Mouse (Mus musculus) spleen, embryonic (tissue): ENCODE data around the gene Spout1.
"Not testable (repeated sequence)": the region's sequence is repeated elsewhere in the genome, so short reads cannot be mapped to it uniquely, and the experiment has no call there.

Source experiments
- CTCF ChIA-PET: fragments of 350-600 bp; sonication (Branson Sonifier 250); formaldehyde crosslinking; loops from one replicate; lab custom pipeline; 2022; lab: Charles Lee

Gene Spout1

GRCm38 (mm10) chr2:30178711-30179110 is 452 bp upstream of the Spout1 start:
- CTCF ChIA-PET = interaction anchor here (1.1 kb wide), 2 partner anchors 44 to 94 kb away, joined by 3 read pairs; no protein-coding TSS in a partner anchor

DNA sequence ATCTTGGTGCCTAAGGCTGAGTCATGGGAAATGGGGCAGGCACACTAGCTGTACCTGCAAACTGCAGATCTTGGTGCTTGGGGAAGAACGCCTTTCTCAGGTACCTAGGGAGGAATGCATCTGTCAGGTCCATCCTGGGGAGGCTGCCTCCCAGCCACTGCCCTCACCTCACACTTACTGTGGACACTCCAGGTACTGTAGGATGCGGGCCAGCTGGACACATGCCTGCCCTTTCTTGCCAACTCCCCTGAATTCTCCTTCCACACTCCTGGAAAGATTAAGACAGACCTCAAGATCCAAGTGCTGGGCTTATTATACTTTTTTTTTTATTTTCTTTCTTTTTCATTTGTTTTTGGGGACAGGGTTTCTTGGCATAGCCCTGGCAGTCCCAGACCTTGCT is 1.7 kb downstream of the Spout1 start:
- CTCF ChIA-PET = interaction anchor here (0.7 kb wide), 1 partner anchor 32 kb away, joined by 3 read pairs; no protein-coding TSS in a partner anchor

DNA sequence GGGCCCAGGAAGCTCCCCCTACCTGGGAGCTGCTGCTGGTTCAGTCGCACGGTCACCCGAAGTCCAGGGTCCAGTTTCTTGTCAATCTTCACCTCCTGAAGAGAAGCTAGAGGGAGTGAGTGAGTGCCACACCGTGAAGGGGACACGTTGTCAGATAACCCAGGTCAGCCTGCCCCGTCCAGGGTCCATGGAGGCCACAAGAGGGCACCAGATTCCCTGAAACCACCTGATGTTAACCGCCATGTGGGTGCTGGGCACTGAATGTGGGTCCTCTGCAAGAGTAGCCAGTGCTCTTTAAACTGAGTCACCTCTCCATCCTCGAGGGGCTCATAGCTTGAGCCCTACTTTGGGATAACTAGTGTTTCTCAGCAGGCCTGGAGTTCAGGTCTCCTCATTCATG is 2.4 kb downstream of the Spout1 start:
- CTCF ChIA-PET = interaction anchor here (0.7 kb wide), 1 partner anchor 33 kb away, joined by 3 read pairs; no protein-coding TSS in a partner anchor

DNA sequence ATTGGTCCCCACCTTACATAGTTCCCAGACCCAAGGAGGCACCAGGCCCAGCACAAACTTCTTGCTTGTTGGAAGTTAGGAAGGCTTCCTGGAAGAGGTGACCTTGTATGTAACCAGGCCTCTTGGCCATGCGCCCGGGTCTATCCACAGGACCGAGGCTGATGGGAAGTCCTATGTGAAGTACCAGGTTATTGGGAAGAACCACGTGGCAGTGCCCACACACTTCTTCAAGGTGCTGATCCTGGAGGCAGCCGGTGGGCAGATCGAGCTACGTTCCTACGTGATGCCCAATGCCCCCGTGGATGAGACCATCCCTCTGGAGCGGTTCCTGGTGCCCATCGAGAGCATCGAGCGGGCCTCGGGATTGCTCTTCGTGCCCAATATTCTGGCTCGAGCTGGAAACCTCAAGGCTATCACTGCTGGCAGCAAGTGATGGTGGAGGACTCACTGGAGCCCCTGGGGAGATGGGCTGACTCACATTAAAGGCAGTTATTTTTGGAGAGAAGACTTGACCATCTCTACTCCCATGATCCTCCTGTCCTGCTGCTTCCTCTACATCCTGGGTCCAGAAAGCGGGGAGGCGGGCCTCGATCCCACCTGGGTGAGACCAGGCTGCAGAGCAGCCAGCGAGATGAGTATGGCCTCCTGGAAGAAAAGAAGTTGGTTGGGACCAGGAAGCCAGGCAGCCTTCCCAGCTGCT is 4.6 kb downstream of the Spout1 start:
- CTCF ChIA-PET = no interaction called here

DNA sequence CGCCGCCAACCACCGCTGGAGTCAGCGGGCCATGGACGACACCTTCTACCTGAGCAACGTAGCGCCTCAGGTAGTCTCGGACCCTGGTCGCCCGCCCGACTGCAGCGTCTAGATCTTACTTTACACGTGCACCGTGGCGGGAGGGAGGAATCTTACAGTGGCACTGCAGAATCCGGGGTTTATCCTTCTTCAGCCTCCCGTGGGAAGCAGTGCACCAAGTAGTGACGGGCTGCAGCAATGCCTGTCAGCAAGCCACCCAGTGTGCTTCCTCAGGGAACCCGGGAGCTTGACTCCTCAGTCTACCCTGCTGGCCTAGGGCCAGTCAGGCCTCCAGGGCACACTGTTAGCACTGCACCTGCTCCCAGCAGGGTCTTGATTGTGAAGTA is 6.3 kb downstream of the Spout1 start:
- CTCF ChIA-PET = interaction anchor here (0.6 kb wide), 1 partner anchor 10 kb away, joined by 10 read pairs; no protein-coding TSS in a partner anchor

DNA sequence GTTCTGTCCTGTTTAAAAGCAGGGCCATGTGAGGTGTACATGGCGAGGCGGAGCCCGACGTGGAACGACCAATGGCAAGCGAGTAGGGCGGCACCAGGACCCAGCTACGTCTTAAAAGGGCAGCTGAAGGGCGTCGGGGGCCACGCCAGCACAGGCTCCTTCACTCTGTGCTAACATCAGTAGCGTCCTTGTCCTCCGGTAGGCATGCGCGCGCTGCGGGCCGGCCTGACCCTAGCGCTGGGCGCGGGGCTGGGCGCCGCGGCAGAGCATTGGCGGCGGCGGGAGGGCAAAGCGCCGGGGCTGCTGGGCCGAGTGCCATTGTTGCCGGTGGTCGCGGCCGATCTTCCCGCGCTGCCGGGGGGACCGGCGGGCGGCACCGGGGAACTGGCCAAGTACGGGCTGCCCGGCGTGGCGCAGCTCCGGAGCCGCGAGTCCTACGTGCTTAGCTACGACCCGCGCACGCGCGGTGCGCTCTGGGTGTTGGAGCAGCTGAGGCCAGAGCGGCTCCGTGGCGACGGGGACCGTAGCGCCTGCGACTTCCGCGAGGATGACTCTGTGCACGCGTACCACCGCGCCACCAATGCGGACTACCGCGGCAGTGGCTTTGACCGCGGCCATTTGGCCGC is 6.8 kb downstream of the Spout1 start, which contains the start of gene Endog:
TSS of gene Endog (plus strand) at position 123 of the 626 bp plus-strand sequence.
- CTCF ChIA-PET = no interaction called here

- CTCF ChIA-PET = no interaction called here
Observed at GRCm38 (mm10) chr2:30166677-30167076, 11.6 kb downstream of the Spout1 start.

DNA sequence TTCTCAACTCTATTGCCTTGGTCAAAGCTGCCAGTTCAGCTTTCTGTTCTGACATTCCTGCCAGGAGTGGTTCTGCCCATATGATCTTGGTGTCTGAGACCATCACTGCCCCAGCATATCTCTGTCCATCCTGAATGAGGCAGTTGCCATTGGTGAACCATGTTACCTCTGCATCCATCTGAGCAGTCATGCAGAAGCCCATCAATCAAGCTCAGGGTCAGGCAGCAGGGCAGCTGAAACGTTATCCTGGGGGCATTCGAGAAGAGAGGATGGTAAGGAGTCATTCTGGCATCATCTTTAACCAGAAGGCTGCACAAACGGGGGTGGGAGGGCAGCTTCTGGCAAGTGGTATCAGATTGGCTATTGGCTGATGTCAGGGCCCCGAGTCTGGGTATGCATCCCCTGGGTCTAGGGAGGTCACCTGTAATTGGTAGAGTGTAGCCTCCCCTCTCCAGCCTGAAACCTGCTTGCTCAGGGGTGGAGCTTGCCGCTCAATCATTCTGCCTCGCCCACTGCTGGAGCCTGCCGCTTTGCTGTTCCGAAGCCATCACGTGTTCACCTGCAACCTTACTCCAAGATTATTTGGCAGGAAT is 13.8 kb downstream of the Spout1 start:
- CTCF ChIA-PET = no interaction called here

- CTCF ChIA-PET = interaction anchor here (0.6 to 1.3 kb wide), 7 partner anchors 10 to 63 kb away, joined by 3 to 10 read pairs (median 3); no protein-coding TSS in a partner anchor
Observed at GRCm38 (mm10) chr2:30161809-30162208, 16.4 kb downstream of the Spout1 start.

DNA sequence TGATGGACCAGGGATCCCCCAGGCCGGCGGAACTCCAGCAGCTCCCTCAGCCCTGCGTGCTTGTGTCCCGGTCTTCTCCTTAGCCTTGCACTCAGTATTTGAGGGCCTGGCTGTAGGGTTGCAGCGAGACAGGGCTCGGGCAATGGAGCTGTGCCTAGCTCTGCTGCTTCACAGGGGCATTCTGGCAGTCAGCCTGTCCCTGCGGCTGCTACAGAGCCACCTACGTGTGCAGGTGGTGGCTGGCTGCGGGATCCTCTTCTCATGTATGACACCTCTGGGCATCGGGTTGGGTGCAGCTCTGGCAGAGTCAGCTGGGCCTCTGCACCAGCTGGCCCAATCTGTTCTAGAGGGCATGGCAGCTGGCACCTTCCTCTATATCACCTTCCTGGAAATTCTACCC is 18.4 kb downstream of the Spout1 start:
- CTCF ChIA-PET = not testable (repeated sequence)

DNA sequence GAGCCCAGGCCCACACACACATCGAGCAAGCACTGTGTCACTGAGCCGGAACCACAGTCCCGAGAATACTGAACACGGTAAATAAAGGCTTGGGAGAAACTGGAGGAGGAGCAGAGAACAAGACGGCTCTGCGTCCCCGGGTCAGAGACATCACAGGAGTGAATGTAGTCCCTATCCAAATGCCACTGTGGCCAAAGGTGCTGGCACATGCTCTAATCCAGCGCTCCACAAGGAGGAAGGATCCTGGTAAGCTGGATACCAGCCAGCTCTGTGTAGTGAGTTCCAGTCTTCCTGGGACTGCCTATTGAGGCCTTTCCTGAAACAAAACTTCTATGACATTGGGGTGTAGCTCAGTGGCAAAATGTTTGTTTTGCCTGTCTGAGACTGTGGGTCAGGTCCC is 25.6 kb downstream of the Spout1 start:
- CTCF ChIA-PET = no interaction called here

DNA sequence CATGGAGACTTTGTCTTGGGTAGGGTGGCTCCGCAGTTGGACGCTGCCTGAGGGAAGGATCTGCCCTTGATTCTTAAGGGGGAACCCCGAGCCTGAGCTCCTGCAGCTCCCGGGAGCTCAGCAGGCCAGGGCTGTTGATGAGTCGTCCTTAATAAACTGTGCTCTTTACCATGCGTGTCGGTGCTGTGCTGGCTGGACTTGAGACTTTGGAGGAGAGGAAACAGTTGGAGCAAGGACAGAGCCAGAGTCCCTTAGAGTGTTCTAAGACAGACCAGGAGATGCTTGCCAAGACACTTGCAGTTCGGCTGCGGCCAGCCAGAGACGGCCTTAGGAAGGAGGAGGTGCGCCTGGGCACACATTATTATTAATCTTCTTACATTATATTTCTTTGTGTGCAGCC is 26.4 kb downstream of the Spout1 start:
- CTCF ChIA-PET = no interaction called here

- CTCF ChIA-PET = no interaction called here
Observed at GRCm38 (mm10) chr2:30147466-30147865, 30.8 kb downstream of the Spout1 start.

- CTCF ChIA-PET = no interaction called here
Observed at GRCm38 (mm10) chr2:30144436-30144835, 33.8 kb downstream of the Spout1 start.

- CTCF ChIA-PET = not testable (repeated sequence)
Observed at GRCm38 (mm10) chr2:30140021-30140420, 38.2 kb downstream of the Spout1 start.

DNA sequence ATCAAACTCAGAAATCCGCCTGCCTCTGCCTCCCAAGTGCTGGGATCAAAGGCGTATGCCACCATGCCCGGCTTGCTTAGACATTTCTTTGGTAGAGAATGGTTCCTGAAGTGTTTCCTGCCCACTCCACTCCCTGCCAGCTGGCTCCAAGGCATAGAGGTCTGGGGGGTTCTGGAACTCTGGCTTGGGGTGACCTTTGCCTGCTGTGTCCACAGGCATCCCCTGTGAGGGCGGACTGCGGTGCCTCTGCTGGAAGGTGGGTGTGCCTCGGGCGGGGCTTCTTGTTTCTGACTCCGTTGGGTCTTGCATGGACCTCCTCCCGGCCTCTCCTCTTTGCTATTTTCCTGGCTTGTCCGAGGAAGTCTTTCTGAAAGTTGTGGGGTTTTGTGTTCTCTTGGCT is 41.8 kb downstream of the Spout1 start:
- CTCF ChIA-PET = no interaction called here

DNA sequence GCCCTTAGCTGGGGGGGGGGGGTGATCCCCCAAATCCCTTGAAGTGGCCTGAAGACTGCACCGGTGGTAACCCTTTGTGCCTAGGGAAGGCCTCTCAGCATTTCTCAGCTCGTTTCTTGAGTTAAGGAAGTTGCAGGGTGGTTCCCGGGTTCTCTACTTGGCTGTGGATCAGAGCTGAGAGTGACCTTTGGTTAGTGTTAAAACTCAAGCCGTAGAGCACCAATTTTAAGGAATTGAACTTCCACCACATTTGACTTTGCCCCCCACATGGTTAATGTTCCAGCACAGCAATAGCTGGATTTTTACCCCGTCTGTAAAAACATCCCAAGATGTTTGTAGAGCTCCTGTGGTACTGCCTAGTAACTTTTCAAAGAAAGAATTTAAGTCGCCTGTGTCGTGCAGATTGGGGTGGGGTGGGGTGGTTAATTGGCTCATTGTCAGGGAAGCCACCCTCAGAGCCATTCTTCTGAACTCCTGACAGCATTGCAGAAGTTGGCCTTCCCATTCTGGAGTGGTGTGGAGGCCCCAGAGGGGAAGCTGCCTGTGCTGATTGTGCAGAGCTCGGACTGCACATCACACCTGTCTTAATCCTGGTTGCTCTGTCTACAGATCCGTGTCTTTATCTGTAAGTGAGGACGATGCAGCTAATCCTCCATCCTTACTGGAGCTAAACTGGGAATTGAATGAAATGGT is 43.2 kb downstream of the Spout1 start:
- CTCF ChIA-PET = interaction anchor here (0.8 kb wide), 2 partner anchors 16 to 43 kb away, joined by 3 to 5 read pairs; partner anchors contain the start of gene Spout1

- CTCF ChIA-PET = interaction anchor here (0.6 to 0.9 kb wide), 3 partner anchors 27 to 76 kb away, joined by 3 to 4 read pairs (median 4); partner anchors contain the start of gene Spout1
Observed at GRCm38 (mm10) chr2:30134378-30134711, 43.9 kb downstream of the Spout1 start.

DNA sequence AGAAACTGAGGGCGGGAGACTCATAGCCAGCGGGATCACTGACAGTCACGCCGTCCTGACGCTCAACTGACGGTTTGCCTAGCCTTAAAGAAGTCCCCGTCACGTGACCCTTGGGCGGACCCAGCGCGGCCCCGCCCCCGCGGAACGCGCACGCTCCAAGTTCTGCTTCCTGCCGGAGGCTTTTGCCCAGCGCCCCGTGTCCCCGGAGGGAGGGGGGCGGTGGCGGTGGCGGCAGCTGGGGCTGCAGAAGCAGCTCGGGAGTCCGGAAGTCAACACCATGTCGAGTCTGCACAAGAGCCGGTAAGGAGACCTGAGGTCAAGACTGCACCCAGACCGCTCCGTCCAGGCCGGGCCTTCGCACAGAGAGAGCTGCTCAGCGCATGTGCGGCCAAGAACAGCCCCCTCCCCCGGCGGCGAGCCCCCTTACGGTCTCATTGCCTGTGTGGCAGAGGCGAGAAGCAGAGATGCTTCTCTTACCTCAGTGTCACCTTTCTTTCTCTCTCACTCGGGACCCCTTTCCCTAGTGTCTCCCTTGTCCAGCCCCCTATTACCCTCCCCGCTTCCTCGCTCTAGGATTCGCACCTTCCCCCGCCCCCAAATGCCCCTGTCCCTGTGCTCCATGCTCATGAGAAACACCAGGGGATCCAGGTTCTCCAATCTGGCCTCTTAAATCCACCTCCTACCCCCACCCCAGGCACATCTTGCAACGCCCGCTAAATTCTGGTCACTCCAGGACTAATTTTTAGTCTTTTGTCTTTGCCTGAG is 44.5 kb downstream of the Spout1 start, which contains the start of gene Tbc1d13:
TSS of gene Tbc1d13 (plus strand) at position 134 of the 765 bp plus-strand sequence.
- CTCF ChIA-PET = interaction anchor here (0.6 to 0.9 kb wide), 3 partner anchors 28 to 76 kb away, joined by 3 to 4 read pairs (median 4); partner anchors contain the start of gene Spout1

- CTCF ChIA-PET = no interaction called here
Observed at GRCm38 (mm10) chr2:30132801-30133612, 45.3 kb downstream of the Spout1 start.
